Mouse (Mus musculus) T-helper 1 cell (primary cell): ENCODE measurements at regions not wholly inside any gene's neighbourhood (a gene's known extent, or its start where the extent isn't known, plus 50 kb on each side); places are given as distances from the start of the nearest gene placed in this dataset.

Experiments used
- in situ Hi-C: fragments of 300-600 bp; cut with MboI, MseI; formaldehyde crosslinking; loops from one replicate; pipeline ENCODE4 v1.15.1; 2025; ENCODE audit warnings: high pct_unique_total_duplicates

GRCm38 (mm10) chr19:6595801-6596200 lies 53.0 kb upstream of the Slc22a12 start:
- in situ Hi-C loops = loop anchor here (10.0 kb wide), 1 partner anchor 1161 kb away; no protein-coding TSS in a partner anchor
